Comparison of ENCODE assay signal across 9 mouse cellular contexts in genomic region chr9:60895486-60896110, GRCm38 (mm10).
DNase-seq lines count a peak whose midpoint lies in the region; ATAC-seq and TF ChIP-seq lines count a peak whose summit lies in the region.
"Had no signal": no experiment of that assay in that cellular context is flagged by ENCODE, and none has a peak within 500 bp of the region (broad histone marks: within the 10 kb centered on the region; RNA-seq: fewer than 3 reads in every experiment).

No protein-coding gene starts in this region.

- peak; percentile 94 for TF ChIP-seq CTCF in kidney, postnatal 0 days (IDR thresholded peaks at IDR 0.05; ENCODE audit: low read depth)
- peak; percentile 58 for TF ChIP-seq CTCF in liver, embryonic 14.5 days (IDR thresholded peaks at IDR 0.05; ENCODE audit: low read depth)

- no peak overlapping the region for H3K9ac ChIP-seq in kidney, postnatal 0 days (ENCODE audit: low read depth, low read length)
- no peak overlapping the region for H3K9ac ChIP-seq in liver, embryonic 14.5 days (replicated peaks)
- H3K9ac ChIP-seq: embryonic facial prominence, embryonic 12.5 days had no signal

- H3K4me2 ChIP-seq in kidney, postnatal 0 days (ENCODE audit: low read length) = no peak overlapping the region
- no peak overlapping the region for H3K4me2 ChIP-seq in liver, embryonic 14.5 days (ENCODE audit: low read depth)
- H3K4me2 ChIP-seq: embryonic facial prominence, embryonic 12.5 days had no signal

- peak; percentile 76; the same call in 1 of the 2 replicates for ATAC-seq in kidney, postnatal 0 days (replicated peaks; ENCODE audit: low FRiP score, low read depth)
- ATAC-seq in liver, embryonic 14.5 days (ENCODE audit: insufficient read depth) = no peak
- ATAC-seq in neutrophil, adult 5-6 weeks (ENCODE audit: extremely low read depth, insufficient number of reproducible peaks, low FRiP score, poor library complexity, severe bottlenecking) = peak; percentile 2; the same call in 1 of the 2 replicates
- no peak for ATAC-seq in granulocyte monocyte progenitor cell, adult 5-6 weeks (replicated peaks; ENCODE audit: poor library complexity, severe bottlenecking)

- H3K9me3 ChIP-seq in kidney, postnatal 0 days (replicated peaks; ENCODE audit: low read length) = no peaks in the 10 kb centered on the region
- H3K9me3 ChIP-seq in liver, embryonic 14.5 days (ENCODE audit: control insufficient read depth, low read length) = no peaks in the 10 kb centered on the region
- H3K9me3 ChIP-seq: embryonic facial prominence, embryonic 12.5 days had no signal

- H3K27me3 ChIP-seq in kidney, postnatal 0 days (ENCODE audit: insufficient read depth, low read length) = no peaks in the 10 kb centered on the region
- H3K27me3 ChIP-seq in liver, embryonic 14.5 days (ENCODE audit: control insufficient read depth, insufficient read depth, low read length) = no peaks in the 10 kb centered on the region

- peak; percentile 11 for DNase-seq in thymus, postnatal 0 days (ENCODE audit: low spot score)
- no peak for DNase-seq in thymus, adult 18-20 months
- peak; percentile 29 for DNase-seq in cerebellum, adult 9-11 months
- peak; percentile 47 to 57 for DNase-seq in frontal cortex, postnatal 14 days (ENCODE audit: low spot score in 2 of 2)
- peak; percentile 92 for DNase-seq in kidney, postnatal 0 days (ENCODE audit: low spot score)
- DNase-seq in liver, embryonic 14.5 days (ENCODE audit: low read depth in 3 of 3, low spot score in 3 of 3) = no peak

- H3K36me3 ChIP-seq in kidney, postnatal 0 days (ENCODE audit: insufficient read depth, low read length) = no peaks in the 10 kb centered on the region
- no peaks in the 10 kb centered on the region for H3K36me3 ChIP-seq in liver, embryonic 14.5 days (replicated peaks; ENCODE audit: control insufficient read depth, insufficient read depth, low read depth)
- H3K36me3 ChIP-seq: embryonic facial prominence, embryonic 12.5 days had no signal

- WGBS in kidney, postnatal 0 days = 35% methylated on average over 8 of the region's 8 CpGs
- 42% methylated on average over 8 of the region's 8 CpGs for WGBS in liver, embryonic 14.5 days (ENCODE audit: insufficient replicate concordance)

- no peak overlapping the region for H3K27ac ChIP-seq in kidney, postnatal 0 days
- no peak overlapping the region for H3K27ac ChIP-seq in liver, embryonic 14.5 days
- H3K27ac ChIP-seq: embryonic facial prominence, embryonic 12.5 days had no signal

- no peak for TF ChIP-seq EP300 in liver, embryonic 14.5 days (IDR thresholded peaks at IDR 0.05; ENCODE audit: low read depth)

- no peak overlapping the region for H3K4me3 ChIP-seq in kidney, postnatal 0 days (replicated peaks; ENCODE audit: low read depth, low read length)
- H3K4me3 ChIP-seq in liver, embryonic 14.5 days (ENCODE audit: insufficient read depth in 1 of 2, low read depth in 2 of 2, low read length in 2 of 2) = no peak overlapping the region
- H3K4me3 ChIP-seq: embryonic facial prominence, embryonic 12.5 days had no signal

- no peaks in the 10 kb centered on the region for H3K4me1 ChIP-seq in kidney, postnatal 0 days (replicated peaks; ENCODE audit: insufficient read depth, low read length)
- no peaks in the 10 kb centered on the region for H3K4me1 ChIP-seq in liver, embryonic 14.5 days (replicated peaks; ENCODE audit: control insufficient read depth in 2 of 2, insufficient read depth in 2 of 2, low read length in 1 of 2)

Comparison
In these comparisons a context has a peak if more than half of its experiments do, and no peak if none do; other contexts are left out.
1. DNase-seq: peak in thymus, postnatal 0 days (single experiment), cerebellum, adult 9-11 months (single experiment), frontal cortex, postnatal 14 days (2 of 2) and kidney, postnatal 0 days (single experiment); none in thymus, adult 18-20 months (0 of 2) and liver, embryonic 14.5 days (0 of 3).
2. ATAC-seq: peak in kidney, postnatal 0 days (single experiment) and neutrophil, adult 5-6 weeks (single experiment); none in liver, embryonic 14.5 days (single experiment) and granulocyte monocyte progenitor cell, adult 5-6 weeks (single experiment).